Comparison of ENCODE assay signal across 16 mouse cellular contexts in the genomic region with DNA sequence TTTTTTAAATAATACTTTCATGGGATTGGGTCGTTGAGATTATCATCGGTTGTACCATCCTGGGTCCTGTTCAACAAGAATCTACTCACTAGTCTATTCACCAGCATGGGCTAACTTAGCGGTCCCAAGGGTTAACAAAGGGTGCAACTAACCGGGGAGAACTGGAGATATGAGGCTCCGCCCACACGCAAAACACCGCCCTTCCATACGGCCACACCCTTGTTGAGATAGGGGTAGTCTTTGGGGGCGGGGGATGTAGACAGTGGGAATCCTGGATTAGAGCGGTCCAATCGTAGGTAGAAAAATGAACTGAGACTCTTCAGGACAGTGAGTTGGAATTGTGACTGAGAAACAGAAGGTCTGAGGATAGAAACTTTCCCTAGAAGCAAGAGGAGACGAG. TPM values are rescaled to one million over a fixed set of nuclear protein-coding genes. Genes with fewer than 3 reads are reported as not detected.
DNase-seq lines count a peak whose midpoint lies in the region; ATAC-seq and TF ChIP-seq lines count a peak whose summit lies in the region.
"Had no signal": no experiment of that assay in that cellular context is flagged by ENCODE, and none has a peak within 500 bp of the region (broad histone marks: within the 10 kb centered on the region; RNA-seq: fewer than 3 reads in every experiment).

No protein-coding gene starts in this region.

- DNase-seq in heart, adult 2 months: no peak
- DNase-seq in heart, adult 8-10 months (ENCODE audit: low spot score): no peak
- peak; percentile 41 for DNase-seq in MEL (ENCODE audit: low read depth, low spot score)
- DNase-seq in liver, embryonic 13.5 days: no peak
- DNase-seq in frontal cortex, postnatal 25 days (ENCODE audit: low spot score in 2 of 2): no peak
- no peak for DNase-seq in adrenal gland, adult 8-10 months
- no peak for DNase-seq in frontal cortex, postnatal 14 days (ENCODE audit: low spot score in 2 of 2)
- DNase-seq: cerebellum, postnatal 36 days; kidney, postnatal 25 days; lung, embryonic 14.5 days; right cerebral cortex, postnatal 25 days had no signal

- ATAC-seq in liver, embryonic 13.5 days (ENCODE audit: low read depth): peak; percentile 75
- ATAC-seq: forebrain, embryonic 13.5 days; midbrain, embryonic 15.5 days had no signal

- H3K79me2 ChIP-seq in heart, adult 2 months (replicated peaks; ENCODE audit: control insufficient read depth, insufficient read depth, low read length): peaks cover 1% of the 10 kb centered on the region; the same call in 1 of the 2 replicates
- H3K79me2 ChIP-seq in MEL (ENCODE audit: control insufficient read depth, insufficient read depth, low read length, poor library complexity): no peaks in the 10 kb centered on the region

- TF ChIP-seq CTCF in heart, adult 2 months (IDR thresholded peaks at IDR 0.05): no peak
- no peak for TF ChIP-seq CTCF in E14TG2a.4 (conservative IDR thresholded peaks at IDR 0.05; ENCODE audit: low read length)
- TF ChIP-seq CTCF in MEL (IDR thresholded peaks at IDR 0.05 in 2 of 3, conservative IDR thresholded peaks at IDR 0.05 in 1 of 3; ENCODE audit: control insufficient read depth in 1 of 3, insufficient read depth in 1 of 3, low read depth in 2 of 3, low read length in 3 of 3, poor library complexity in 1 of 3, severe bottlenecking in 1 of 3): no peak

- no peak for TF ChIP-seq RAD21 in MEL (IDR thresholded peaks at IDR 0.05; ENCODE audit: low read depth, low read length)

- intact Hi-C loops in heart, adult 2 months (cut with DNase I): no loop called here

- H3K36me3 ChIP-seq in heart, adult 2 months (ENCODE audit: control insufficient read depth, insufficient read depth, low read length): peaks cover 14% of the 10 kb centered on the region
- H3K36me3 ChIP-seq in E14TG2a.4 (ENCODE audit: insufficient read depth, low read length) (no peaks in the 10 kb centered on the region), MEL (ENCODE audit: control insufficient read depth in 1 of 2, insufficient read depth in 2 of 2, low read length in 2 of 2) (no peaks in the 10 kb centered on the region)
- H3K36me3 ChIP-seq in liver, embryonic 13.5 days: peaks cover 8% of the 10 kb centered on the region; the same call in 1 of the 2 replicates
- H3K36me3 ChIP-seq: embryonic facial prominence, embryonic 13.5 days; hindbrain, embryonic 15.5 days; midbrain, embryonic 15.5 days had no signal

- no peak for TF ChIP-seq EP300 in heart, adult 2 months (IDR thresholded peaks at IDR 0.05; ENCODE audit: insufficient read depth, low read depth, low read length)
- TF ChIP-seq EP300 in MEL (IDR thresholded peaks at IDR 0.05; ENCODE audit: low read depth in 1 of 2, low read length in 2 of 2): no peak

- no peaks in the 10 kb centered on the region for H3K27me3 ChIP-seq in heart, adult 2 months (ENCODE audit: control insufficient read depth, insufficient read depth, low read length)
- peaks cover 40% of the 10 kb centered on the region for H3K27me3 ChIP-seq in E14TG2a.4 (ENCODE audit: insufficient read depth, low read length)
- no peaks in the 10 kb centered on the region for H3K27me3 ChIP-seq in MEL (ENCODE audit: control insufficient read depth in 1 of 2, insufficient read depth in 2 of 2, low read length in 2 of 2)
- no peaks in the 10 kb centered on the region for H3K27me3 ChIP-seq in liver, embryonic 13.5 days
- H3K27me3 ChIP-seq: embryonic facial prominence, embryonic 13.5 days; forebrain, embryonic 13.5 days; hindbrain, embryonic 15.5 days; midbrain, embryonic 15.5 days had no signal

- no peak for TF ChIP-seq POLR2A in heart, adult 2 months (IDR thresholded peaks at IDR 0.05; ENCODE audit: insufficient read depth, low read depth, low read length)
- TF ChIP-seq POLR2A in MEL (IDR thresholded peaks at IDR 0.05; ENCODE audit: control insufficient read depth in 1 of 2, insufficient read depth in 1 of 2, low read depth in 1 of 2, low read length in 2 of 2, poor library complexity in 1 of 2): no peak

- peaks cover 11% of the 10 kb centered on the region for H3K4me1 ChIP-seq in heart, adult 2 months (ENCODE audit: control insufficient read depth, insufficient read depth, low read length)
- peaks cover 37% of the 10 kb centered on the region for H3K4me1 ChIP-seq in E14TG2a.4 (replicated peaks; ENCODE audit: low read depth, low read length)
- no peaks in the 10 kb centered on the region for H3K4me1 ChIP-seq in MEL (ENCODE audit: control insufficient read depth in 1 of 2, insufficient read depth in 2 of 2, low read length in 2 of 2)
- H3K4me1 ChIP-seq in liver, embryonic 13.5 days (replicated peaks): peaks cover 70% of the 10 kb centered on the region

- H3K9ac ChIP-seq in heart, adult 2 months (ENCODE audit: low read depth, low read length): 0 out of 2 replicates have a peak overlapping the region, but pooled peaks have one; percentile 20
- H3K9ac ChIP-seq in MEL (ENCODE audit: control insufficient read depth, low read depth, low read length, poor library complexity, severe bottlenecking): no peak overlapping the region
- no peak overlapping the region; the same call in 1 of the 2 replicates for H3K9ac ChIP-seq in liver, embryonic 13.5 days
- H3K9ac ChIP-seq: embryonic facial prominence, embryonic 13.5 days; forebrain, embryonic 13.5 days; hindbrain, embryonic 15.5 days; lung, embryonic 14.5 days; midbrain, embryonic 15.5 days had no signal

- no peak overlapping the region for H3K4me3 ChIP-seq in heart, adult 2 months
- peak overlapping the region; percentile 58 for H3K4me3 ChIP-seq in E14TG2a.4 (replicated peaks; ENCODE audit: low read length)
- peak overlapping the region; percentile 24 to 31; a peak in 3 of 4 replicates for H3K4me3 ChIP-seq in MEL (ENCODE audit: control insufficient read depth in 1 of 2, insufficient read depth in 1 of 2, low read depth in 2 of 2, low read length in 2 of 2)
- peak overlapping the region; percentile 20 for H3K4me3 ChIP-seq in liver, embryonic 13.5 days (replicated peaks)
- H3K4me3 ChIP-seq: embryonic facial prominence, embryonic 13.5 days; forebrain, embryonic 13.5 days; hindbrain, embryonic 15.5 days; midbrain, embryonic 15.5 days had no signal

- no peaks in the 10 kb centered on the region for H3K9me3 ChIP-seq in E14TG2a.4 (ENCODE audit: low read length)
- H3K9me3 ChIP-seq in MEL (replicated peaks; ENCODE audit: insufficient read depth, low read length): no peaks in the 10 kb centered on the region
- H3K9me3 ChIP-seq in liver, embryonic 13.5 days (replicated peaks): no peaks in the 10 kb centered on the region
- H3K9me3 ChIP-seq: embryonic facial prominence, embryonic 13.5 days; forebrain, embryonic 13.5 days; hindbrain, embryonic 15.5 days; midbrain, embryonic 15.5 days had no signal

- peak overlapping the region; percentile 65 for H3K27ac ChIP-seq in heart, adult 2 months
- no peak overlapping the region for H3K27ac ChIP-seq in MEL (ENCODE audit: control insufficient read depth, low read depth, low read length)
- peak overlapping the region; percentile 75 for H3K27ac ChIP-seq in liver, embryonic 13.5 days
- H3K27ac ChIP-seq: embryonic facial prominence, embryonic 13.5 days; forebrain, embryonic 13.5 days; hindbrain, embryonic 15.5 days; midbrain, embryonic 15.5 days had no signal

- peak overlapping the region; percentile 52 for H3K4me2 ChIP-seq in liver, embryonic 13.5 days
- H3K4me2 ChIP-seq: embryonic facial prominence, embryonic 13.5 days; forebrain, embryonic 13.5 days; hindbrain, embryonic 15.5 days; lung, embryonic 14.5 days; midbrain, embryonic 15.5 days had no signal

- 65% methylated on average over 12 of the region's 12 CpGs for WGBS in heart, adult 2 months
- WGBS in liver, embryonic 13.5 days (ENCODE audit: insufficient replicate concordance): 42% methylated on average over 12 of the region's 12 CpGs

TF ChIP-seq in MEL, 35 proteins besides CTCF, POLR2A, EP300 and RAD21:
- no peak for TF ChIP-seq MEF2A (IDR thresholded peaks at IDR 0.05; ENCODE audit: extremely low read depth, insufficient replicate concordance, low read depth, low read length, poor library complexity, severe bottlenecking)
- no peak for TF ChIP-seq NELFE (IDR thresholded peaks at IDR 0.05; ENCODE audit: low read depth, low read length)
- TF ChIP-seq POLR2AphosphoS5 (IDR thresholded peaks at IDR 0.05; ENCODE audit: borderline replicate concordance, low read depth, low read length): no peak
- TF ChIP-seq ZKSCAN1 (IDR thresholded peaks at IDR 0.05; ENCODE audit: low read depth, low read length): no peak
- no peak for TF ChIP-seq CHD2 (IDR thresholded peaks at IDR 0.05; ENCODE audit: low read length)
- no peak for TF ChIP-seq SIN3A (IDR thresholded peaks at IDR 0.05; ENCODE audit: low read length)
- no peak for TF ChIP-seq ZMIZ1 (IDR thresholded peaks at IDR 0.05; ENCODE audit: low read depth, low read length)
- TF ChIP-seq TCF12 (IDR thresholded peaks at IDR 0.05; ENCODE audit: low read depth, low read length): no peak
- TF ChIP-seq USF1 (IDR thresholded peaks at IDR 0.05; ENCODE audit: low read depth, low read length): no peak
- TF ChIP-seq MYC (IDR thresholded peaks at IDR 0.05; ENCODE audit: low read depth, low read length): no peak
- TF ChIP-seq MAZ (IDR thresholded peaks at IDR 0.05; ENCODE audit: low read depth, low read length): no peak
- TF ChIP-seq CHD1 (IDR thresholded peaks at IDR 0.05; ENCODE audit: low read depth, low read length): no peak
- TF ChIP-seq ZNF384 (IDR thresholded peaks at IDR 0.05; ENCODE audit: low read depth, low read length): no peak
- no peak for TF ChIP-seq TBP (IDR thresholded peaks at IDR 0.05; ENCODE audit: low read depth, low read length)
- TF ChIP-seq POLR2AphosphoS2 (IDR thresholded peaks at IDR 0.05; ENCODE audit: low read length): no peak
- TF ChIP-seq NRF1 (IDR thresholded peaks at IDR 0.05; ENCODE audit: insufficient read depth, low read depth, low read length, poor library complexity, severe bottlenecking): no peak
- no peak for TF ChIP-seq BHLHE40 (IDR thresholded peaks at IDR 0.05; ENCODE audit: borderline replicate concordance, low read depth, low read length)
- no peak for TF ChIP-seq MYB (IDR thresholded peaks at IDR 0.05; ENCODE audit: low read depth, low read length)
- no peak for TF ChIP-seq JUND (IDR thresholded peaks at IDR 0.05; ENCODE audit: low read depth, low read length)

RNA-seq across cellular contexts. Expression of gene Ank, which starts 10.2 kb away (rescaled TPM):
- total RNA-seq in heart, adult 2 months (2021): 100 to 1,000 TPM; 196 to 225 TPM
- 176 and 318 TPM in 2 replicates for polyA plus RNA-seq in heart, adult 2 months (2012; rRNA removed)
- total RNA-seq in heart, adult 8-10 months (2022): 100 to 1,000 TPM; 216 to 229 (median 226) TPM
- total RNA-seq in MEL (2012; rRNA removed): 0.04 and 0.07 TPM in 2 replicates
- under 1 TPM in 1 of 2 experiments, not detected in 1; 0.15 TPM for polyA plus RNA-seq in MEL (2012; ENCODE audit: insufficient read depth in 1 of 2, insufficient read length in 2 of 2, low read depth in 1 of 2, low replicate concordance in 2 of 2, missing spikeins in 1 of 2)
- 11.1 and 11.8 TPM in 2 replicates for polyA plus RNA-seq in liver, embryonic 13.5 days (2015; fragmentation: Nextera tagmentation; extraction: Ambion mirVana)
- 10 to 100 TPM; 38.2 to 68.7 (median 50.9) TPM for total RNA-seq in adrenal gland, adult 8-10 months (2022)

Comparison
In these comparisons a context has a peak if more than half of its experiments do, and no peak if none do; other contexts are left out.
1. RNA of gene Ank, which starts 10.2 kb away (total RNA-seq): 216 to 229 TPM in heart, adult 8-10 months, 196 to 225 TPM in heart, adult 2 months and 38.2 to 68.7 TPM in adrenal gland, adult 8-10 months; 0.04 to 0.07 TPM in MEL; every median in the first group is over 10 times any median in the second.